Mouse (Mus musculus): ENCODE measurements around the gene Alkbh2.

Gene Alkbh2

DNA sequence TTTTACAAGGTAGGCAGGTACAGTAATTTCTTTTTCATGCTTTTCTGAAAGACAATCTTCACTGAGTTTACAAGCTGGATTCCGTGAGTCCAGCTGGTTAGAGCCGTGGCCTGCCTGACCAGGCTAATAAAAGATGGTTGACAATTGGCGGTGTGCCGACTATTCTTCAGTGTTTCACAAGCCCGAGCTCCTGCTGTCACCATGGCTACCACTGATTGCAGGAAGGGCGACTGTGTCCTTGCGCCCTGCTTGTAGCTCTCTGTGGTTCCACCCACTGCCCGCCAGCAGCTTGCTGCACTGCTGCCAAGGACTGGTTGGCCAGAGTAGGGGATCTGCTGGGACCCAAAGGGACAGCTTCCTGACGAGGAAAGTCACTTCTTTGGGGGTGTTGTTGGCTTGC is 11.2 kb upstream of the Alkbh2 start:
- peak; percentile 93 for DNase-seq

DNA sequence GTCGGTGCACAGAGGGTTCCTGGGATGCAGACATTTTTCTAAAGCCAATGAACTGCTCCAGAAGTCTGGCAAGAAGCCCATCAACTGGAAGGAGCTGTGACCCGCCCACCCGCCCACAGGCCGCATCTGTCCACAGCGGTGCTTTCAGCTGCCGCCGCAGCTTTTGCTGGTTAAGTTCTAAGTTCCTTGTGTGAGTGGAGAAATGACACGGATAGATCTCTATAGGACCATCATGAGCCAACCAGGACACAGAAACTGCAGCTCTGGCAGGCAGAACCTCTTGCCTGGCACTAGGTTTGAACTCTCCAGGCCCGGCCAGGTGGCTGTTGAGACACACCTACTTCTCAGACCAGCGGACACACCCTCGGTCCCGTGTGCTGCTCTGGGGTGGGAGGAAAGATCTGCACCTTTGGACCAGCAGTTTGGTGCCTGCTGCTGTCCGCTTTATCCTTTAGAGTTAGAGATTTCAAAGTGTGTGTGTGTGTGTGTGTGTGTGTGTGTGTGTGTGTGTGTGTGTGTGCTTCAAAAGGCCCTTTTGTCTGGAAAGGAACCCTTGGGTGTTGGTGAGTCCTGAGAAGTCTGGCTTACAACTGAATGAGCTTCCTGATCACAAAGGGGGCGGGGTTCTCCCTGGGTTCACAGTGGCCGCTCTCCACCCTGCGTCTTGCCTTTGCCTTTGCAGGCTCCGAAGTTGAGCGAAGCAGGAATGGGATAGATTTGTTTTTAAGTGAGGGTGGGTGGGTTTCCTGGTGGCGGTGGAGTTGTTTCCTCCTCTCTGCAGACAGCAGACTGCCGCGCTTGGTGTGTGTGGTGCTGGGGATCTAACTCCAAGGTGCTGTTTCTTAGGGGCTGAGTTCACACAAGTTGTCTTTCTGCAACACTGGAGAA is 10.5 kb upstream of the Alkbh2 start:
- DNase-seq = peak; percentile 57

GRCm38 (mm10) chr5:114137481-114138276 is 9.7 kb upstream of the Alkbh2 start:
- no peak for DNase-seq

GRCm38 (mm10) chr5:114135516-114135915 is 7.5 kb upstream of the Alkbh2 start:
- no peak for DNase-seq

DNA sequence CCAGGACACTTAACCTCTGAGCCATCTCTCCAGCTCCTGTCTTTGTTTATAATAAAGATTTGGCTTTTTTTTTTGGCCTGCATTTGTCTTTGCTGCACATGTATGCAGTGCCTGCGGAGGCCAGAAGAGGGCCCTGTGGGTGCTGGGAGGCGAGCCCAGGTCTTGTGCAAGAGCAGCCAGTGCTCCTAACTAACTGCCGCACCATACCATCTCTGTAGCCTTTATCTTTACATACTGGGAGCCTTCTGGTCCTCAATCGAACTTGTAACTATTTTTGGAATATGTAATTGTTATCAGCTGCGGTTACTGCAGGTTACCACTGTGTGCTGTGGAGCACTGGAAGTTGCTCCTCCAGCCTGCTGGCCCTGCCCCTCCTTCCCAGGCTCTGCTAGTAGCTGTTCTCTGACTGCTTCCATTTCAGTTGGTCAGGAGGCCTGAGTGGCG is 6.1 kb upstream of the Alkbh2 start:
- DNase-seq = peak; percentile 55

DNA sequence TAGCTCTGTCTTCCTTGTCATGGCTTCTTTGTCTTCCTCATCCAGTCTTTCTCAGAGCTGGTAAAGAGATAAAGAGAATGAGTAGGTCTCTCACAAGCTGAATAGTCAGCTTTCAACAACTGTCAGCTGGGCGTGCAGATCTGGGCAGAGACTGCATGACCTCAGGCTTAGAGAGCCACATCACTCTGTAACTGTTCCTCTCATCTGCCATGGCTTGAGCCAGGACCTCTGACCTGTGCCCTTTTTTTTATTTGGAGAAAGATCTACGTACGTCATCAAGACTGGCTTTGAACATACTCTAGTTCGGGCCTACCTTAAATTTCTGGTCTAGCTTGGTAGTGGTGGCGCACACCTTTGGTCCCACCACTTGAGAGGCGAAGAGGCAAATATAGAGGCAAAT is 4.8 kb upstream of the Alkbh2 start:
- DNase-seq = no peak

DNA sequence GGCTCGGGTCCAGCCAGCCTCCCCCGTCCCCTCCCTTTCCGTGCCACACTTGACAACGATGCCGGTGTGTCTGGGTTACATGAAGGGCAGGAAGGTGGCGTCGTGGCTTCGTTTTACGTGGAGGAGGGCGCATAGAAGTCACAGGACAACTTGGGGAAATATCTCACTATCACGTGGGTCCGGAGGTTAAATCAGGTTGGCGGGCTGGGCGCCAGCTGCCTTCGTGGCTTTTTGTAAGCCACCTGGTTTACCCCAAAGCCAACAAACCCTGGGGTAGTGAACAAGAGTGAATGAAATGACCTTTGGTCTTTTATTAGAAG is 3.5 kb upstream of the Alkbh2 start:
- DNase-seq = peak; percentile 69

- peak; percentile 95 for DNase-seq
Measured at GRCm38 (mm10) chr5:114130698-114131520, 2.9 kb upstream of the Alkbh2 start.

DNA sequence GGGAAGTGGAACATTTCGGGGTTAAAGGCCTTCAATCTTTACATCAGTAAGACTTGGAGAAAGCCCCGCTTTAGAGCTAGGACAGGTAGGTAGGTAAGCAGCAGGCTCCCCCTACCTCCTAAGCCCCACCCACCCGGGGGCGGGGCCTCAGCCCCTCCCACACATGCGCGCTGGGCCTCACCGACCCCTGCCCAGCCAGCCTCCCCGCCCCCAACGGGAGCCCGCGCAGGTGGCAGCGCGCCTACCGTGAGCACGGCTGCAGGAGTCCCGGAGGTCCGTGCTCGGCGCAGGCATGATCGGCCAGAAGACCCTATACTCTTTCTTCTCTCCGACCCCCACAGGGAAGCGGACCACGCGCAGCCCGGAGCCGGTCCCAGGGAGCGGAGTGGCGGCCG is 2.2 kb upstream of the Alkbh2 start, which contains the start of gene Ung:
Ung (plus strand) TSS at position 176 of the 395 bp plus-strand sequence.
- DNase-seq = peak; percentile 73

DNA sequence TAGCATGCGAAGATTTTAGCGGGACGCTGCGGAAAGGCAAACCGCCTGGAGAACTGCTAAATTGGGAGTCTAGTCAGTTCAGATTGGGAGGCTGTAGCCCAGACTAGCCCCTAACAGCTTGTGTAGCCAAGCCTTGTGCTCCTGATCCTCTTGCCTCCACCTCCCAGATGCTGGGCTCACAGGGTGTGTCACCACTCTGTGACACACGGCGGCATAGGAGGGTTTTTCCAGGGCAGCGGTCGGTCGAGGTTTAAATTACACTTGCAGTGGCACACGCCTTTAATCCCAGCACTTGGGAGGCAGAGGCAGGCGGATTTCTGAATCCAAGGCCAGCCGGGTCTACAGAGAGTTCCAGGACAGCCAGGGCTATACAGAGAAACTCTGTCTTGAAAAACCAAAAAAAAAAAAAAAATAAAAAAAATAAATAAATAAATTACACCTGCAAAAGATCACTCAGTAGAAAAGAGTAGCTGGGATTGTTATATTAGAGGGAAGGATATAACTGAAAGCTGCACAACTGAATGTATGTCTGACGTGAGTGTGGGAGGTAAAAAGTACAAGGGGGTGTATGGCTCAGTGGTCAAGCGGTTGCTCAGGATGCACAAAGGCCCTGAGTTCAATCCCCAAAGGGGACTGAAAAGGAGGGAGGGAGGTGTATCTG is 1.7 kb upstream of the Alkbh2 start:
- no peak for DNase-seq

DNA sequence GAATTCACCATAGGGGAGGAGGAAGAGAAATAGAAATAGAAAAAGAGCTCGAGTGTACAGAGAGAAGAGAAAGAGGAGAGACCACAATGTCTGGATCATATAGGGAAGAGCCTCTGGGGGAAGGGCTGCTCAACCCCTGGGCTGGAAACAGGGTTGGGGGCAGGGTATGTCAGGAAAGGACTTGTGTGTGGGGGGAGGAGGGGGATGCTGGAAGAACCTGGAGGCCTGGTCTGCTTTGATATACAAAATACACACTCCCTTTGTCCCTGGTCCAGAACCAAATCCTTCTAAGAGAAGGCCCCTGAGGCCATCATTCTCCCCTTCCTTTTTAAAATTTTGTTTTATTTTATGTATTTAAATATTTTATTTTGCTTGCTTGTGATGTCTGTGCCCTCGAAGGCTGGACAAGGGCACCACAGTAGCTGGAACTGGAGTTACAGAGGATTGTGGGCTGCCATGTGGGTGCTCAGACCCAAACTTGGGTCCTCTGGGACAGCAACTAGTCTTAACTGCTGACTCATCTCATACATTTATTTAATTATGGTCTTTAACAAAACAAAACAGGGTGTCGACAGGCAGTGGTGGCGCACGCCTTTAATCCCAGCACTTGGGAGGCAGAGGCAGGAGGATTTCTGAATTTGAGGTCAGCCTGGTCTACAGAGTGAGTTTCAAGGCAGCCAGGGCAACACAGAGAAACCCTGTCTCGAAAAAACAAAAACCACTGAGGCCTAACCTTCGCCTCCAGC is 1.3 kb downstream of the Alkbh2 start:
- no peak for DNase-seq

- DNase-seq = no peak
Measured at GRCm38 (mm10) chr5:114126008-114126407, 2.0 kb downstream of the Alkbh2 start.

- DNase-seq = no peak
Measured at GRCm38 (mm10) chr5:114119806-114120205, 8.2 kb downstream of the Alkbh2 start.

DNA sequence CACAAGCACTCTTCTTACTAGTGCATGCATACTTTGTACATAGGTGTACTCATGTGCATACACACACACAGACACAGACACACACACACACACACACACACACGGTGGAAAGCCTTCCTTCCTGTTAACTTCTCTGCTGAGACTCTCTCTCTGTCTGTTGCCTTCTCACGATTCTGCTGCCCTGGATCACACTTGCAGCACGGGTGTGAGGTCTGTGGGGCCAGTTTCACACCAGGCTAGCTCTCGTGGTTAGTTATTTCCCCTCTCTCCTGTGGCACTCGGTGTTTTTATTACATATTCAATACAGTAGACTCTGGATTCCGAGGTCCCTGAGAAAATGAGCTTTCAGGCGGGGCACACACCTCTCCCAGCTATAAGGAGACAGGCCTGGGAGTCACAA is 11.4 kb downstream of the Alkbh2 start:
- DNase-seq = no peak

GRCm38 (mm10) chr5:114115030-114115429 is 13.0 kb downstream of the Alkbh2 start:
- no peak for DNase-seq

- DNase-seq = no peak
Measured at GRCm38 (mm10) chr5:114113334-114113733, 14.7 kb downstream of the Alkbh2 start.

DNA sequence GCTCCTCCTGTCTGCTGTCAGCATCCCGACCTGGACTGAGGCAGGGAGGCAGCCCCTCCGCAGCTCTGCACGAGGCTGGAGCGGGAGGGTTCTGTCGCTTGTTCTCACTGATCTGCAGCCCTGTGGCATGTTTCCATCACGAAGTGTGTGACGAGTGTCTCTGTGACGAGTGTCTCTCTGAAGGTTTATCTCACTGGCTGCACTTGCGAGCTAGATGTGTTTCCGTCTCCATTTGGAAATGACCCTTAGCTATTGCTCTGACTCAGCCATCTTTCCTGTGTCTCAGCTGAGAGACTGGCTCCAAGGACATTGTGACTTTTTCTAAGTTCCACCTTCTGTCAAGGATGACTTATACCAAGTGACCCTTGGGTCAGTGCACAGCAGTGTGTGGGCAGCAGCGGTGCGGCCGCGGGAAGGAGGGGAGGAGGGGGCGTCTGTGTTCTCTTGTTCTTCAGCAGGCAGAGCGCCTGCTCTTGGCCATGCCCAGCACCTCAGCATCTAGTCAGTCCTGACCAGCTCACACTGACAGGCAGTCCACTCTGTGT is 21.6 kb downstream of the Alkbh2 start:
- DNase-seq = no peak

DNA sequence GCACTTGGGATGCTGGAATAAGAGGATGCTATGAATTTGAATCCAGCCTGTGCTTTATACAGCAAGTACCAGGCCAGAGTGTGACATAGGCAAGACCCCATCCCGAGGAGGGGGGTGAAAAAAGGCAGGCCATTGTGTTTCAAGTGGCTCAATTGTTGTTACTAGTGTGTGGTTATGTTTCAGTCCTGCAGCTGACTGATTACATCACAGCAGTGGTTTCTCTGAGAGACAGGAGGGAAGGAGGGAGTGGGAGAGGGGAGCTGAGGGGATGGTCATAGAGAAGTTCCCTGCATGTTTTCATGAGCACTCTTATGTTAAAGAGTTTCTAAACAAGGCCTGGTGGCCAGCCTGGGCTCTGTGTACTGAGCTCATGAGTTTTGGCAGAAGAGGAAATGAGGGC is 25.2 kb downstream of the Alkbh2 start:
- no peak for DNase-seq

DNA sequence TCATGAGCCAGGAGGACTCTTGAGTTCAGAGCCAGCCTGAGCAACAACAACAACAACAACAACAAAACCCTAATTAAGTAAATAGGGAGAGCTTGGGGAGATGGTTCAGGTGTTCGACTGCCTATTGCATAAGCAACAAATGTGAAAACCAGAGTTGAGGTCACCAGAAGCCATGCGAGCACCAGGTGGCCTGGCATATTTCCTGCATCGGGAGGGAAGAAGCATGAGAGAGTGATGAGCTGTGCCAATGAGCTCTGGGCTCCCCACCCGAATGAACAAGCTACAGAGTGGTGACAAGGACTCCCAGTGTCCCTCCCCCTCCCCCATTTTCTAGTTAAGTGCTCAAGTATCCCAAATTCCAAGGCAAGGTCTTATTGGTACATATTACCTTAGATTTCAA is 26.1 kb downstream of the Alkbh2 start:
- DNase-seq = no peak

GRCm38 (mm10) chr5:114100390-114101099 is 27.5 kb downstream of the Alkbh2 start:
- no peak for DNase-seq
